Mouse (Mus musculus) ES-Bruce4 (cell line): ENCODE data around the gene Fam92b.

Experiments used
- CTCF ChIP-seq: IDR thresholded peaks from one replicate; pipeline ENCODE4 v1.8.1; 2011; ENCODE audit warnings: low read depth, low read length
- EP300 ChIP-seq: IDR thresholded peaks from 2 replicates; pipeline ENCODE4 v1.6.1; 2011; ENCODE audit warnings: low read depth, low read length; ENCODE audit not compliant: insufficient read depth
- POLR2A ChIP-seq: IDR thresholded peaks from one replicate; pipeline ENCODE4 v1.8.1; 2011; ENCODE audit warnings: low read length; ENCODE audit not compliant: insufficient read depth

DNA sequence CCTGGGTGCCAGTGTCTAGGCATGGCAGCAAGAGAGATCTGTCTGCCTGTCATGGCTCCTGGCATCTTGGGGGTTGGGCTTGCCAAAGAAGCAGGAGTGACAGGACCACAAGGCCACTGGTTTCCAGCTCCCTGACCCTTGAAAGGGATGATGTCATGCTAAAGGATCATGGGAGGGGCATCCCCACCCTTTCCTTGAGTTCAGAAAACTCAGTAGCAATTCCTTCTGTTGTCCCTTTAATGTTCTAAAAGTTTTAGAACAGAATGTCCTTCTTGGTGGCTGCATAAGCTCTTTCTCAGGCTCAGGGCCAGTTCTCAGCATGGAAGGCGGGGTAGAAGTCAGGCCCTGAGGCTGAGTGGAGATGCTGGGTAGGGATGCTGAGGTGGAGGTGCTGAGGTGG, 4.1 kb downstream of the Fam92b start:
- no peak for TF ChIP-seq CTCF
- TF ChIP-seq POLR2A: no peak
- TF ChIP-seq EP300: no peak
